8 mouse cellular contexts compared by ENCODE assay signal in the genomic region with DNA sequence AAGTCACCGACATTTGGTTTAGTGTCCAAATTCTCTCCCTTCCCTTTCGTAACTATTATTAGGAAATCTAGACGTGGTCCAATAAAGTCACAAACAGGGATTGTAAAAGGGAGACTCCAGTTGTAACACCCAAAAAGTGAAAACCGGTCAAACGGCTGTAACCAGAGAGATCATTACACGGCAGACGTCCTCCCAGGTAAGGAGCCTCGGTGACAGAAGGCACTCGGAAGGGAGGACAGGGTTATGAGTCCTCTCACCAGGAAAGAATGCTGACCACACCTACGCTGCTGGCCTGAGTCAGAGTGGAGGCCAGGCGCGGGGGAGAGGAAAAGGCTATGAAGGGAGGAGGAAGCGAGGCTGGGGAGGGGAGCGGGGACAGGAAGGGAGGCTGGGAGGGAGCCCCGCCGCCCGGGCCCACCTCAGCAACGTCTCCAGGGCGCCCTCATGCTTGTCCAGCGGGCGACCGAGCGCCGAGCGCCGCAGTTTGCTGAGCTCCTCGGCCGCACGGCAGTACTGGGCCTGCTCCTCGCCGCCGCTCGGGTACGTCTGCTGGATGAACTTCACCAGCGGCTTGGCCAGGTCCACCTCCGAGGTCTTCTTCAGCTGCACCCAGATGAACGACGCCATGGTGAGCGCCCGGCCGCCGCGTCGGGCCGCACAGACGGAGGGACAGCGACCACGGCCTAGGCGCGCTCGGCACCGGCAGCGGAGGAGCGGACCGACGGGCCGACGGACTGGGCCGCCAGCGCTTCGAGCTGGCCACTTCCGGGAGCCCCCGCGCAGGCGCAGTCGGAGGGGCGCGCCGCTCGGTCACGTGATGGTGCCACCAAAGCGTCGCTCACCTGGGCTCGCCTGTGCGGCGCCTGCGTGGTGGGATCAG. TPM values are rescaled to one million over a fixed set of nuclear protein-coding genes. Genes with fewer than 3 reads are reported as not detected.
DNase-seq lines count a peak whose midpoint lies in the region; ATAC-seq and TF ChIP-seq lines count a peak whose summit lies in the region.

Pdcd6ip (minus strand) TSS at position 779 of the 880 bp plus-strand sequence.

- peak; percentile 73 for ATAC-seq in cerebellum, adult (ENCODE audit: insufficient number of reproducible peaks, low FRiP score, low TSS enrichment)
- peak; percentile 95 for ATAC-seq in forebrain, embryonic 13.5 days
- peak; percentile 88 for ATAC-seq in liver, postnatal 0 days
- ATAC-seq in neural tube, embryonic 14.5 days (ENCODE audit: low read depth) = peak; percentile 89

- peak within 1 kb of the TSS; percentile 91 for H3K4me3 ChIP-seq in E14TG2a.4 (replicated peaks; ENCODE audit: low read length)
- H3K4me3 ChIP-seq in forebrain, embryonic 13.5 days = peak within 1 kb of the TSS; percentile 98
- peak within 1 kb of the TSS; percentile 81 for H3K4me3 ChIP-seq in liver, postnatal 0 days (ENCODE audit: low read depth, low read length)
- H3K4me3 ChIP-seq in neural tube, embryonic 14.5 days (ENCODE audit: low read depth, low read length) = peak within 1 kb of the TSS; percentile 95

- no peak for TF ChIP-seq CTCF in E14TG2a.4 (conservative IDR thresholded peaks at IDR 0.05; ENCODE audit: low read length)
- TF ChIP-seq CTCF in liver, postnatal 0 days (IDR thresholded peaks at IDR 0.05; ENCODE audit: low read depth) = no peak

- H3K9ac ChIP-seq in forebrain, embryonic 13.5 days = peak within 1 kb of the TSS; percentile 96
- H3K9ac ChIP-seq in liver, postnatal 0 days (replicated peaks) = peak within 1 kb of the TSS; percentile 96
- peak within 1 kb of the TSS; percentile 92 for H3K9ac ChIP-seq in neural tube, embryonic 14.5 days (replicated peaks; ENCODE audit: low read depth, low read length)

- peak within 1 kb of the TSS; percentile 73 for H3K27ac ChIP-seq in forebrain, embryonic 13.5 days
- H3K27ac ChIP-seq in liver, postnatal 0 days (ENCODE audit: low read depth) = peak within 1 kb of the TSS; percentile 96
- peak within 1 kb of the TSS; percentile 72 for H3K27ac ChIP-seq in neural tube, embryonic 14.5 days (ENCODE audit: low read depth, low read length)

- H3K9me3 ChIP-seq in E14TG2a.4 (ENCODE audit: low read length) = no peaks in the 10 kb centered on the region
- no peaks in the 10 kb centered on the region for H3K9me3 ChIP-seq in forebrain, embryonic 13.5 days (replicated peaks)
- H3K9me3 ChIP-seq in liver, postnatal 0 days (ENCODE audit: low read length) = no peaks in the 10 kb centered on the region
- H3K9me3 ChIP-seq in neural tube, embryonic 14.5 days (ENCODE audit: control insufficient read depth, low read length) = no peaks in the 10 kb centered on the region

- peaks cover 36% of the 10 kb centered on the region for H3K4me1 ChIP-seq in E14TG2a.4 (replicated peaks; ENCODE audit: low read depth, low read length)
- H3K4me1 ChIP-seq in forebrain, embryonic 13.5 days = peaks cover 26% of the 10 kb centered on the region
- H3K4me1 ChIP-seq in liver, postnatal 0 days (ENCODE audit: insufficient read depth) = peaks cover 28% of the 10 kb centered on the region
- H3K4me1 ChIP-seq in neural tube, embryonic 14.5 days (ENCODE audit: control insufficient read depth, insufficient read depth, low read length) = peaks cover 14% of the 10 kb centered on the region

- 2% methylated on average over 62 of the region's 77 CpGs for WGBS in forebrain, embryonic 13.5 days
- under 1% methylated on average over 76 of the region's 77 CpGs for WGBS in large intestine, adult 2 months
- under 1% methylated on average over 65 of the region's 77 CpGs for WGBS in liver, postnatal 0 days (ENCODE audit: insufficient replicate concordance)
- 1% methylated on average over 69 of the region's 77 CpGs for WGBS in neural tube, embryonic 14.5 days

- H3K36me3 ChIP-seq in E14TG2a.4 (ENCODE audit: insufficient read depth, low read length) = peaks cover 6% of the 10 kb centered on the region; the same call in 1 of the 2 replicates
- H3K36me3 ChIP-seq in forebrain, embryonic 13.5 days (ENCODE audit: poor library complexity, severe bottlenecking) = no peaks in the 10 kb centered on the region
- 0 out of 2 replicates have a peak, but pooled peaks cover 4% of the 10 kb centered on the region for H3K36me3 ChIP-seq in liver, postnatal 0 days (replicated peaks; ENCODE audit: insufficient read depth, low read length)
- no peaks in the 10 kb centered on the region for H3K36me3 ChIP-seq in neural tube, embryonic 14.5 days (ENCODE audit: control insufficient read depth, insufficient read depth, low read length)

- peak within 1 kb of the TSS; percentile 79 for H3K4me2 ChIP-seq in forebrain, embryonic 13.5 days
- H3K4me2 ChIP-seq in liver, postnatal 0 days (ENCODE audit: low read depth, low read length) = peak within 1 kb of the TSS; percentile 90
- peak within 1 kb of the TSS; percentile 84 for H3K4me2 ChIP-seq in neural tube, embryonic 14.5 days (ENCODE audit: low read depth, low read length)

- DNase-seq in heart, postnatal 10 days = peak; percentile 95
- DNase-seq in large intestine, adult 2 months (ENCODE audit: low read depth, low spot score) = peak; percentile 82
- DNase-seq in liver, postnatal 0 days = peak; percentile 94
- DNase-seq in testis, postnatal 10 days (ENCODE audit: low spot score) = peak; percentile 97

- no peak for TF ChIP-seq EP300 in liver, postnatal 0 days (IDR thresholded peaks at IDR 0.05; ENCODE audit: low read depth)

- intact Hi-C loops in heart, postnatal 10 days (cut with DNase I) = no loop called here

- H3K27me3 ChIP-seq in E14TG2a.4 (ENCODE audit: insufficient read depth, low read length) = 0 out of 2 replicates have a peak, but pooled peaks cover 3% of the 10 kb centered on the region
- H3K27me3 ChIP-seq in forebrain, embryonic 13.5 days = no peaks in the 10 kb centered on the region
- H3K27me3 ChIP-seq in liver, postnatal 0 days (ENCODE audit: insufficient read depth, low read length) = no peaks in the 10 kb centered on the region
- H3K27me3 ChIP-seq in neural tube, embryonic 14.5 days (ENCODE audit: control insufficient read depth, insufficient read depth, low read length) = no peaks in the 10 kb centered on the region

RNA-seq across cellular contexts. Expression of gene Pdcd6ip, which starts in this region (rescaled TPM):
- 38.7 and 45.6 TPM in 2 replicates for polyA plus RNA-seq in forebrain, embryonic 13.5 days (2015; fragmentation: Nextera tagmentation; extraction: Ambion mirVana)
- 10 to 100 TPM; 81.3 to 83.9 TPM for total RNA-seq in heart, postnatal 10 days (2021)
- polyA plus RNA-seq in large intestine, adult 2 months (2012; rRNA removed) = 70.4 and 105 TPM in 2 replicates
- 25.4 and 26.8 TPM in 2 replicates for polyA plus RNA-seq in liver, postnatal 0 days (2015; fragmentation: Nextera tagmentation; extraction: Ambion mirVana)
- 28.6 and 42.7 TPM in 2 replicates for polyA plus RNA-seq in neural tube, embryonic 14.5 days (2014; fragmentation: Nextera tagmentation; extraction: Ambion mirVana)

Comparison
In these comparisons a context has a peak if more than half of its experiments do, and no peak if none do; other contexts are left out.
1. Peak in every context shown above with its lines: DNase-seq, ATAC-seq, H3K4me3 ChIP-seq and H3K27ac ChIP-seq.